Mouse (Mus musculus) midbrain, embryonic 13.5 days (tissue): ENCODE results near the gene Lin28a. TPM values are rescaled to one million over a fixed set of nuclear protein-coding genes. Genes with fewer than 3 reads are reported as not detected.

Experiments
- ATAC-seq: fragments of 200-750 bp; cut with Nextera tagmentation; 2 replicates; pipeline ENCODE4 v1.8.0; 2017; ENCODE audit warnings: mild to moderate bottlenecking, moderate TSS enrichment, moderate library complexity
- H3K27ac ChIP-seq: fragments of 300-500 bp; sonication (generic); 2 replicates; pipeline ENCODE4 v1.5.1; 2015; ENCODE audit warnings: inconsistent platforms, mild to moderate bottlenecking, moderate library complexity
- H3K27me3 ChIP-seq: fragments of 300-500 bp; sonication (generic); 2 replicates; pipeline ENCODE4 v1.6.1; 2015; ENCODE audit warnings: mild to moderate bottlenecking, inconsistent platforms
- H3K36me3 ChIP-seq: fragments of 300-500 bp; sonication (generic); 2 replicates; pipeline ENCODE4 v1.6.1; 2015; ENCODE audit warnings: mild to moderate bottlenecking, inconsistent platforms
- H3K4me1 ChIP-seq: fragments of 300-500 bp; sonication (generic); replicated peaks from 2 replicates; pipeline ENCODE4 v1.6.1; 2015; ENCODE audit warnings: inconsistent platforms
- H3K4me2 ChIP-seq: fragments of 300-500 bp; sonication (generic); replicated peaks from 2 replicates; pipeline ENCODE4 v1.6.1; 2015; ENCODE audit warnings: moderate library complexity, mild to moderate bottlenecking, inconsistent platforms
- H3K4me3 ChIP-seq: fragments of 300-500 bp; sonication (generic); replicated peaks from 2 replicates; pipeline ENCODE4 v1.5.1; 2015; ENCODE audit warnings: mild to moderate bottlenecking, inconsistent platforms
- H3K9ac ChIP-seq: fragments of 300-500 bp; sonication (generic); replicated peaks from 2 replicates; pipeline ENCODE4 v1.6.1; 2015; ENCODE audit warnings: mild to moderate bottlenecking, inconsistent platforms
- H3K9me3 ChIP-seq: fragments of 300-500 bp; sonication (generic); 2 replicates; pipeline ENCODE4 v1.6.1; 2016; ENCODE audit warnings: mild to moderate bottlenecking, inconsistent platforms
- WGBS: fragments of 180-500 bp; shearing (Covaris S2); methylation state at CpG from one replicate; pipeline ENCODE4 v1.1.7; 2015; 5-methylcytosine and 5-hydroxymethylcytosine counted together
- polyA plus RNA-seq: library from polyadenylated mRNA; unstranded; fragments of >200 nt; fragmentation: Nextera tagmentation; extraction: Ambion mirVana; gene quantifications from 2 replicates; pipeline ENCODE4 v1.2.1, GENCODE M21; 2015

Lin28a gene
- 0.59 TPM in 2 replicates for polyA plus RNA-seq

- Histone ChIP-seq H3K4me1 (peaks cover 51% of the 10 kb centered on the region), H3K4me2 (peak within 1 kb of the TSS; percentile 67), H3K36me3 (no peaks in the 10 kb centered on the region), H3K27ac (peak within 1 kb of the TSS; percentile 85), H3K27me3 (peaks cover 16% of the 10 kb centered on the region; the same call in 1 of the 2 replicates), H3K9me3 (no peaks in the 10 kb centered on the region), H3K9ac (peak within 1 kb of the TSS; percentile 59), H3K4me3 (peak within 1 kb of the TSS; percentile 42)
- no peak for ATAC-seq
- WGBS: 1% methylated on average over 9 of the region's 9 CpGs
Observed at GRCm38 (mm10) chr4:134018779-134019145, at the start of gene Lin28a. TSS of gene Lin28a (minus strand) at chr4:134018841.

GRCm38 (mm10) chr4:134067833-134068544 is 49.3 kb upstream of the Lin28a start:
- Histone ChIP-seq H3K27me3 (peaks cover 15% of the 10 kb centered on the region), H3K27ac (no peak overlapping the region), H3K4me2 (no peak overlapping the region), H3K9me3 (no peaks in the 10 kb centered on the region), H3K4me3 (no peak overlapping the region), H3K9ac (no peak overlapping the region), H3K36me3 (no peaks in the 10 kb centered on the region), H3K4me1 (no peaks in the 10 kb centered on the region)
- WGBS: 78% methylated on average over 7 of the region's 7 CpGs
- no peak for ATAC-seq

- ATAC-seq: no peak
- peaks cover 15% of the 10 kb centered on the region for H3K27me3 ChIP-seq
- H3K4me1 ChIP-seq: no peaks in the 10 kb centered on the region
- H3K9ac ChIP-seq: no peak overlapping the region
- H3K4me3 ChIP-seq: no peak overlapping the region
- no peaks in the 10 kb centered on the region for H3K36me3 ChIP-seq
- H3K27ac ChIP-seq: no peak overlapping the region
- WGBS: 94% methylated on average over 8 of the region's 8 CpGs
- H3K9me3 ChIP-seq: no peaks in the 10 kb centered on the region
- H3K4me2 ChIP-seq: no peak overlapping the region
Observed at GRCm38 (mm10) chr4:134067383-134067782, 48.7 kb upstream of the Lin28a start.

- Histone ChIP-seq H3K4me2 (no peak overlapping the region), H3K9me3 (no peaks in the 10 kb centered on the region), H3K4me1 (no peaks in the 10 kb centered on the region), H3K27me3 (peaks cover 17% of the 10 kb centered on the region), H3K9ac (no peak overlapping the region; the same call in 1 of the 2 replicates), H3K27ac (no peak overlapping the region), H3K4me3 (no peak overlapping the region), H3K36me3 (no peaks in the 10 kb centered on the region)
- 19% methylated on average over 23 of the region's 23 CpGs for WGBS
- no peak for ATAC-seq
Observed at GRCm38 (mm10) chr4:134065431-134066004, 46.9 kb upstream of the Lin28a start.

GRCm38 (mm10) chr4:134062561-134062960 is 43.9 kb upstream of the Lin28a start:
- no peaks in the 10 kb centered on the region for H3K36me3 ChIP-seq
- H3K9ac ChIP-seq: no peak overlapping the region
- H3K4me3 ChIP-seq: no peak overlapping the region
- WGBS: 72% methylated on average over 8 of the region's 8 CpGs
- H3K27ac ChIP-seq: no peak overlapping the region
- no peak for ATAC-seq
- H3K4me2 ChIP-seq: no peak overlapping the region
- peaks cover 23% of the 10 kb centered on the region for H3K27me3 ChIP-seq
- no peaks in the 10 kb centered on the region for H3K9me3 ChIP-seq
- no peaks in the 10 kb centered on the region for H3K4me1 ChIP-seq

- Histone ChIP-seq H3K9ac (no peak overlapping the region), H3K9me3 (no peaks in the 10 kb centered on the region)
Observed at GRCm38 (mm10) chr4:134061944-134062446, 43.4 kb upstream of the Lin28a start.

GRCm38 (mm10) chr4:134061166-134061830 is 42.7 kb upstream of the Lin28a start:
- no peak overlapping the region for H3K27ac ChIP-seq
- no peak overlapping the region for H3K4me3 ChIP-seq
- H3K4me1 ChIP-seq: no peaks in the 10 kb centered on the region
- no peak overlapping the region for H3K4me2 ChIP-seq
- H3K9ac ChIP-seq: no peak overlapping the region
- no peaks in the 10 kb centered on the region for H3K36me3 ChIP-seq
- no peaks in the 10 kb centered on the region for H3K9me3 ChIP-seq
- no peak for ATAC-seq
- 63% methylated on average over 18 of the region's 18 CpGs for WGBS
- peaks cover 22% of the 10 kb centered on the region for H3K27me3 ChIP-seq

More at GRCm38 (mm10) chr4:134061944-134062446, 43.4 kb upstream of the Lin28a start:
- no peak overlapping the region for H3K4me3 ChIP-seq
- WGBS: 62% methylated on average over 8 of the region's 8 CpGs
- no peaks in the 10 kb centered on the region for H3K4me1 ChIP-seq
- ATAC-seq: no peak
- peaks cover 23% of the 10 kb centered on the region for H3K27me3 ChIP-seq
- H3K36me3 ChIP-seq: no peaks in the 10 kb centered on the region
- no peak overlapping the region for H3K27ac ChIP-seq
- H3K4me2 ChIP-seq: no peak overlapping the region

GRCm38 (mm10) chr4:134060135-134060865 is 41.7 kb upstream of the Lin28a start, which contains the start of gene Crybg2:
TSS of gene Crybg2 (plus strand) at chr4:134060815.
- H3K36me3 ChIP-seq: no peaks in the 10 kb centered on the region
- no peaks in the 10 kb centered on the region for H3K4me1 ChIP-seq
- peaks cover 15% of the 10 kb centered on the region for H3K27me3 ChIP-seq
- H3K4me3 ChIP-seq: no peak within 1 kb of the TSS
- no peak for ATAC-seq
- H3K9me3 ChIP-seq: no peaks in the 10 kb centered on the region
- no peak within 1 kb of the TSS for H3K27ac ChIP-seq
- no peak within 1 kb of the TSS for H3K4me2 ChIP-seq
- WGBS: 49% methylated on average over 28 of the region's 28 CpGs
- no peak within 1 kb of the TSS for H3K9ac ChIP-seq

GRCm38 (mm10) chr4:134058908-134059307 is 40.3 kb upstream of the Lin28a start:
- Histone ChIP-seq H3K4me2 (no peak overlapping the region), H3K9ac (no peak overlapping the region), H3K36me3 (no peaks in the 10 kb centered on the region), H3K27ac (no peak overlapping the region), H3K27me3 (0 out of 2 replicates have a peak, but pooled peaks cover 8% of the 10 kb centered on the region), H3K4me1 (no peaks in the 10 kb centered on the region), H3K9me3 (no peaks in the 10 kb centered on the region), H3K4me3 (no peak overlapping the region)
- no peak for ATAC-seq
- WGBS: 88% methylated on average over 6 of the region's 6 CpGs

- H3K4me3 ChIP-seq: no peak overlapping the region
- ATAC-seq: no peak
- H3K9me3 ChIP-seq: no peaks in the 10 kb centered on the region
- H3K27me3 ChIP-seq: 0 out of 2 replicates have a peak, but pooled peaks cover 8% of the 10 kb centered on the region
- H3K9ac ChIP-seq: no peak overlapping the region
- no peaks in the 10 kb centered on the region for H3K36me3 ChIP-seq
- H3K4me1 ChIP-seq: no peaks in the 10 kb centered on the region
- 30% methylated on average over 14 of the region's 14 CpGs for WGBS
- H3K27ac ChIP-seq: no peak overlapping the region
- H3K4me2 ChIP-seq: no peak overlapping the region
Observed at GRCm38 (mm10) chr4:134058166-134058715, 39.6 kb upstream of the Lin28a start.

GRCm38 (mm10) chr4:134053538-134053937 is 34.9 kb upstream of the Lin28a start, which contains the start of gene Zfp683:
TSS of gene Zfp683 (plus strand) at chr4:134053838.
- Histone ChIP-seq H3K27me3 (no peaks in the 10 kb centered on the region), H3K4me3 (no peak within 1 kb of the TSS), H3K9me3 (no peaks in the 10 kb centered on the region), H3K4me2 (no peak within 1 kb of the TSS), H3K4me1 (peaks cover 7% of the 10 kb centered on the region), H3K9ac (no peak within 1 kb of the TSS), H3K36me3 (no peaks in the 10 kb centered on the region), H3K27ac (no peak within 1 kb of the TSS)
- 82% methylated on average over 3 of the region's 3 CpGs for WGBS
- no peak for ATAC-seq
